1 mouse cellular context compared by ENCODE assay signal in the genomic region with DNA sequence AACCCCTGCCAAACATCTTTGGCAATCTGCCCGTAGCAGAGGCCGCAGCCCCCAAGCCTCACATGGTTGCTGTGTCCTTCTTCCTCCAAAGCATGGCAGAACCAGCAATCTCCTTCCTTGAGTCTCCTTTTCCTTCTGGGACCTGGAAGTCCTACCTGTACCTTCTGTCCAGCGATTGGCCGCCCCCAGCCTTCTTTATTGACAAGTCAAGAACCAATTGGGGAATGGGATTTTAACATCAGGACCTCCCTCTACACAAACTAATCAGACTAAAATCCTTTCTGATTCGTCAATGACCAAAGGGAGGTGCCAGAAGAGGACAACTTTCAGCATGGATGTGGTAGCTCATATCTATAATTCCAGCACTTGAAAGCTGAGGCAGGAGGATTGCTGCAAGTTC.
TF ChIP-seq lines count a peak whose summit lies in the region.

No protein-coding gene starts in this region.

TF ChIP-seq in MEL, 35 proteins besides CTCF, POLR2A, EP300 and RAD21 (continued from another document):
- no peak for TF ChIP-seq ZMIZ1 (IDR thresholded peaks at IDR 0.05; ENCODE audit: low read depth, low read length)
- no peak for TF ChIP-seq POLR2AphosphoS2 (IDR thresholded peaks at IDR 0.05; ENCODE audit: low read length)
- TF ChIP-seq ZKSCAN1 (IDR thresholded peaks at IDR 0.05; ENCODE audit: low read depth, low read length): no peak
- TF ChIP-seq E2F4 (IDR thresholded peaks at IDR 0.05; ENCODE audit: borderline replicate concordance, low read depth, low read length): no peak
- no peak for TF ChIP-seq UBTF (IDR thresholded peaks at IDR 0.05; ENCODE audit: borderline replicate concordance, insufficient read depth, low read depth, low read length)
- TF ChIP-seq TCF12 (IDR thresholded peaks at IDR 0.05; ENCODE audit: low read depth, low read length): no peak
- no peak for TF ChIP-seq BHLHE40 (IDR thresholded peaks at IDR 0.05; ENCODE audit: borderline replicate concordance, low read depth, low read length)
- TF ChIP-seq RCOR1 (IDR thresholded peaks at IDR 0.05; ENCODE audit: low read depth, low read length): no peak
